ENCODE assay signal across 18 mouse cellular contexts in the genomic region with DNA sequence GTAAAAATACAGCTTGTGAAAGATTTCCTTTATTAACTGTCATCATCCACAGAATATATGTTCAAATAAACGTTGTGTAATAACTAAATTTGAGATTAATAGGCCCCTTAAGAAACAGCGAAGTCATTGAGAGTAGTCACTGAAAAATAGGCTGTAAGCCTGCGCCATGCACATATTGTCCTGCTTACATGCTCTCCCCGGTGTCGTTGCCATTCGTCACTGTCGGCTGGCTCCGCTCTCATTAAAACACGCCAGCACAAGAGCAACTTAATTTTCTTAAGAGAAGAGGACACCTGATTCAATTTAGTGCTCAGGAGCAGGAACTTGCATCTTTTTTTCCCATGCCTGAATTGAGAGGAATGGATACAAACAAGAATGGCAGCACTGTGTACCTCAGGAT.
DNase-seq lines count a peak whose midpoint lies in the region; ATAC-seq and TF ChIP-seq lines count a peak whose summit lies in the region.
"Had no signal": no experiment of that assay in that cellular context is flagged by ENCODE, and none has a peak within 500 bp of the region (broad histone marks: within the 10 kb centered on the region; RNA-seq: fewer than 3 reads in every experiment).

No protein-coding gene starts in this region.

- H3K4me2 ChIP-seq in neural tube, embryonic 11.5 days (ENCODE audit: low read depth): no peak overlapping the region
- no peak overlapping the region for H3K4me2 ChIP-seq in hindbrain, postnatal 0 days (ENCODE audit: low read depth, low read length)
- H3K4me2 ChIP-seq: forebrain, embryonic 12.5 days; limb, embryonic 15.5 days had no signal

- no peaks in the 10 kb centered on the region for H3K9me3 ChIP-seq in neural tube, embryonic 11.5 days (ENCODE audit: control insufficient read depth, low read length)
- H3K9me3 ChIP-seq in hindbrain, embryonic 10.5 days: no peaks in the 10 kb centered on the region
- H3K9me3 ChIP-seq in hindbrain, postnatal 0 days (ENCODE audit: low read length): no peaks in the 10 kb centered on the region
- H3K9me3 ChIP-seq in forebrain, embryonic 10.5 days: no peaks in the 10 kb centered on the region
- H3K9me3 ChIP-seq: forebrain, embryonic 12.5 days; heart, embryonic 10.5 days; limb, embryonic 15.5 days; megakaryocyte, embryonic 14.5 days had no signal

- WGBS in neural tube, embryonic 11.5 days: 27% methylated on average over 9 of the region's 9 CpGs
- WGBS in hindbrain, embryonic 10.5 days: 61% methylated on average over 9 of the region's 9 CpGs
- WGBS in hindbrain, postnatal 0 days: 40% methylated on average over 9 of the region's 9 CpGs
- 81% methylated on average over 9 of the region's 9 CpGs for WGBS in forebrain, embryonic 10.5 days

- ATAC-seq in neural tube, embryonic 11.5 days (ENCODE audit: insufficient read depth, low FRiP score, low TSS enrichment): no peak
- ATAC-seq in hindbrain, postnatal 0 days: no peak
- ATAC-seq: liver, postnatal 0 days had no signal

- H3K27me3 ChIP-seq in neural tube, embryonic 11.5 days (ENCODE audit: control insufficient read depth, insufficient read depth, low read length): no peaks in the 10 kb centered on the region
- no peaks in the 10 kb centered on the region for H3K27me3 ChIP-seq in hindbrain, embryonic 10.5 days (ENCODE audit: insufficient read depth, poor library complexity, severe bottlenecking)
- no peaks in the 10 kb centered on the region for H3K27me3 ChIP-seq in hindbrain, postnatal 0 days (ENCODE audit: insufficient read depth, low read length)
- H3K27me3 ChIP-seq in forebrain, embryonic 10.5 days (ENCODE audit: poor library complexity, severe bottlenecking): no peaks in the 10 kb centered on the region
- H3K27me3 ChIP-seq: forebrain, embryonic 12.5 days; limb, embryonic 15.5 days; megakaryocyte, embryonic 14.5 days had no signal

- H3K9ac ChIP-seq in neural tube, embryonic 11.5 days (ENCODE audit: low read length): no peak overlapping the region
- no peak overlapping the region for H3K9ac ChIP-seq in hindbrain, postnatal 0 days (replicated peaks; ENCODE audit: low read length)
- H3K9ac ChIP-seq: forebrain, embryonic 12.5 days; limb, embryonic 15.5 days; liver, postnatal 0 days had no signal

- H3K36me3 ChIP-seq in neural tube, embryonic 11.5 days (ENCODE audit: control insufficient read depth, insufficient read depth, low read length): 0 out of 2 replicates have a peak, but pooled peaks cover 2% of the 10 kb centered on the region
- H3K36me3 ChIP-seq in hindbrain, embryonic 10.5 days: no peaks in the 10 kb centered on the region
- H3K36me3 ChIP-seq in hindbrain, postnatal 0 days (ENCODE audit: insufficient read depth, low read length): no peaks in the 10 kb centered on the region
- H3K36me3 ChIP-seq in forebrain, embryonic 10.5 days (replicated peaks): no peaks in the 10 kb centered on the region; the same call in 1 of the 2 replicates
- H3K36me3 ChIP-seq: forebrain, embryonic 12.5 days; limb, embryonic 15.5 days had no signal

- TF ChIP-seq CTCF in hindbrain, postnatal 0 days (IDR thresholded peaks at IDR 0.05; ENCODE audit: low read depth): no peak

- DNase-seq in neural tube, embryonic 11.5 days (ENCODE audit: low spot score): peak; percentile 35
- DNase-seq in neural tube, embryonic 10.5 days (ENCODE audit: extremely low spot score, low spot score): no peak
- no peak for DNase-seq in hindbrain, embryonic 10.5 days (ENCODE audit: low spot score)
- DNase-seq in hindbrain, postnatal 0 days (ENCODE audit: low spot score): peak; percentile 29
- no peak for DNase-seq in thymus, postnatal 14 days
- DNase-seq in ovary, adult 18-20 months (ENCODE audit: low spot score): no peak
- DNase-seq in forebrain, embryonic 10.5 days (ENCODE audit: extremely low spot score, low spot score): no peak
- DNase-seq: cerebellum, postnatal 10 days; gastrocnemius, postnatal 36 days; kidney, adult 18-20 months; layer of hippocampus, postnatal 36 days; liver, postnatal 0 days; right cerebral cortex, postnatal 25 days had no signal

- H3K4me3 ChIP-seq in neural tube, embryonic 11.5 days (ENCODE audit: low read depth, low read length): no peak overlapping the region
- H3K4me3 ChIP-seq in hindbrain, embryonic 10.5 days: no peak overlapping the region
- H3K4me3 ChIP-seq in hindbrain, postnatal 0 days (ENCODE audit: low read length): no peak overlapping the region
- H3K4me3 ChIP-seq in forebrain, embryonic 10.5 days: no peak overlapping the region
- H3K4me3 ChIP-seq: forebrain, embryonic 12.5 days; heart, embryonic 10.5 days; limb, embryonic 15.5 days; megakaryocyte, embryonic 14.5 days had no signal

- H3K27ac ChIP-seq in neural tube, embryonic 11.5 days (ENCODE audit: low read depth, low read length): no peak overlapping the region
- H3K27ac ChIP-seq in hindbrain, embryonic 10.5 days: 0 out of 2 replicates have a peak overlapping the region, but pooled peaks have one; percentile 12
- H3K27ac ChIP-seq in hindbrain, postnatal 0 days: no peak overlapping the region
- no peak overlapping the region for H3K27ac ChIP-seq in forebrain, embryonic 10.5 days
- H3K27ac ChIP-seq: forebrain, embryonic 12.5 days; heart, embryonic 10.5 days; kidney, postnatal 0 days; limb, embryonic 15.5 days had no signal

- H3K4me1 ChIP-seq in neural tube, embryonic 11.5 days (ENCODE audit: control insufficient read depth, insufficient read depth, low read length): peaks cover 14% of the 10 kb centered on the region
- H3K4me1 ChIP-seq in hindbrain, embryonic 10.5 days (replicated peaks): peaks cover 35% of the 10 kb centered on the region
- H3K4me1 ChIP-seq in hindbrain, postnatal 0 days (ENCODE audit: insufficient read depth, low read length): no peaks in the 10 kb centered on the region
- peaks cover 12% of the 10 kb centered on the region for H3K4me1 ChIP-seq in forebrain, embryonic 10.5 days

Comparison
In these comparisons a context has a peak if more than half of its experiments do, and no peak if none do; other contexts are left out.
1. DNase-seq: peak in neural tube, embryonic 11.5 days (single experiment) and hindbrain, postnatal 0 days (single experiment); none in neural tube, embryonic 10.5 days (single experiment), hindbrain, embryonic 10.5 days (single experiment), thymus, postnatal 14 days (single experiment), ovary, adult 18-20 months (single experiment) and forebrain, embryonic 10.5 days (single experiment).